Mouse (Mus musculus): ENCODE measurements around the gene F830045P16Rik.

GRCm38 (mm10) chr2:129585904-129586514 lies 49.6 kb upstream of the F830045P16Rik start:
- TF ChIP-seq POLR2A (IDR thresholded peaks at IDR 0.05; ENCODE audit: insufficient read depth, low read length) (no peak), EP300 (IDR thresholded peaks at IDR 0.05; ENCODE audit: insufficient read depth, low read depth, low read length) (no peak)

Measured in ES-Bruce4 (cell line).